Mouse (Mus musculus) ES-E14 (cell line): ENCODE measurements around the gene Kpnb1. TPM values are rescaled to one million over a fixed set of nuclear protein-coding genes. Genes with fewer than 3 reads are reported as not detected.

Experiments
- DNase-seq: peaks from one replicate; pipeline ENCODE4 v3.0.0-alpha.2; 2013; ENCODE audit warnings: low read depth, low spot score
- H3K27ac ChIP-seq: 2 replicates; pipeline ENCODE4 v1.5.1; 2012; ENCODE audit warnings: low read depth, mild to moderate bottlenecking, low read length, moderate library complexity, mixed read lengths; ENCODE audit not compliant: poor library complexity, insufficient read depth, severe bottlenecking
- H3K36me3 ChIP-seq: 2 replicates; pipeline ENCODE4 v1.6.1; 2012; ENCODE audit warnings: mild to moderate bottlenecking, low read length, moderate library complexity, mixed read lengths; ENCODE audit not compliant: control insufficient read depth, poor library complexity, insufficient read depth, severe bottlenecking
- H3K4me1 ChIP-seq, 2 experiments: fragments of 150-350 bp in 1 of 2; sonication (generic) in 1 of 2; 2 replicates each; pipeline ENCODE4 v1.6.1; 2012; ENCODE audit warnings: low read length in 2 of 2, mild to moderate bottlenecking in 1 of 2, mixed read lengths in 1 of 2; ENCODE audit not compliant: control insufficient read depth in 2 of 2, insufficient read depth in 2 of 2, poor library complexity in 1 of 2
- H3K4me3 ChIP-seq, 2 experiments: fragments of 150-350 bp in 1 of 2; sonication (generic) in 1 of 2; 2 replicates each; pipeline ENCODE4 v1.5.1; 2012; ENCODE audit warnings: low read length in 2 of 2, low read depth in 1 of 2, mild to moderate bottlenecking in 1 of 2, mixed read lengths in 1 of 2; ENCODE audit not compliant: insufficient read depth in 1 of 2, poor library complexity in 1 of 2, severe bottlenecking in 1 of 2
- H3K9ac ChIP-seq: 2 replicates; pipeline ENCODE4 v1.6.1; 2012; ENCODE audit warnings: low read depth, mild to moderate bottlenecking, low read length, mixed read lengths; ENCODE audit not compliant: poor library complexity, insufficient read depth, severe bottlenecking
- H3K9me3 ChIP-seq: fragments of 150-350 bp; sonication (generic); 2 replicates; pipeline ENCODE4 v1.6.1; 2012; ENCODE audit warnings: low read depth, mild to moderate bottlenecking, low read length; ENCODE audit not compliant: control insufficient read depth, insufficient read depth
- CHD2 ChIP-seq: IDR thresholded peaks from 2 replicates; pipeline ENCODE4 v1.6.1; 2014; ENCODE audit warnings: mild to moderate bottlenecking, low read depth, low read length, inconsistent platforms
- HCFC1 ChIP-seq: IDR thresholded peaks from 2 replicates; pipeline ENCODE4 v1.6.1; 2012; ENCODE audit warnings: low read length, inconsistent platforms, borderline replicate concordance; ENCODE audit not compliant: insufficient read depth
- MAFK ChIP-seq: IDR thresholded peaks from 2 replicates; pipeline ENCODE4 v1.6.1; 2014; ENCODE audit warnings: mild to moderate bottlenecking, low read depth, low read length, inconsistent platforms; ENCODE audit not compliant: insufficient read depth
- ZC3H11A ChIP-seq: IDR thresholded peaks from 2 replicates; pipeline ENCODE4 v1.6.1; 2012; ENCODE audit warnings: low read depth, mild to moderate bottlenecking, inconsistent platforms, low read length, borderline replicate concordance
- ZNF384 ChIP-seq: IDR thresholded peaks from 2 replicates; pipeline ENCODE4 v1.6.1; 2012; ENCODE audit warnings: low read depth, low read length, inconsistent platforms
- in situ Hi-C, 2 experiments: fragments of 600-800 bp; cut with MboI; formaldehyde crosslinking; loops; one replicate each; pipeline ENCODE4 v1.15.1; 2025; ENCODE audit warnings: low sequenced_read_pairs in 2 of 2, inconsistent platforms in 1 of 2; ENCODE audit not compliant: unreplicated experiment in 2 of 2
- total RNA-seq: library from RNA; depleted of rRNA; stranded (reverse); fragments of 300-350 nt; gene quantifications from 2 replicates; pipeline ENCODE4 v1.2.3, GENCODE M21; 2012

The Kpnb1 gene
- total RNA-seq, 1 experiment, result 369 TPM

- H3K9me3 ChIP-seq, result no peaks in the 10 kb centered on the region
- no peak for TF ChIP-seq ZC3H11A
- TF ChIP-seq MAFK, result no peak
- no peak for TF ChIP-seq ZNF384
- no peak overlapping the region for H3K9ac ChIP-seq
- H3K4me3 ChIP-seq, result no peak overlapping the region
- H3K4me1 ChIP-seq, result peaks cover 2 to 14% of the 10 kb centered on the region in 2 experiments; a peak in 3 of 4 replicates
- in situ Hi-C loops, result no loop called here
- no peak overlapping the region for H3K27ac ChIP-seq
- DNase-seq, result no peak
- H3K36me3 ChIP-seq, result peaks cover 37% of the 10 kb centered on the region
Observed at GRCm38 (mm10) chr11:97210728-97211400, 23.2 kb upstream of the Kpnb1 start.

- H3K4me3 ChIP-seq, result no peak overlapping the region
- no peaks in the 10 kb centered on the region for H3K9me3 ChIP-seq
- in situ Hi-C loops, result no loop called here
- H3K9ac ChIP-seq, result no peak overlapping the region
- TF ChIP-seq ZC3H11A (no peak), ZNF384 (no peak), MAFK (0 out of 2 replicates have a peak, but pooled peaks have one; percentile 46)
- peaks cover 18% of the 10 kb centered on the region for H3K36me3 ChIP-seq
- peak overlapping the region; percentile 23 for H3K27ac ChIP-seq
- no peak for DNase-seq
- peaks cover 2 to 12% of the 10 kb centered on the region in 2 experiments; a peak in 3 of 4 replicates for H3K4me1 ChIP-seq
Observed at GRCm38 (mm10) chr11:97207011-97207422, 19.3 kb upstream of the Kpnb1 start.

- no peak overlapping the region for H3K27ac ChIP-seq
- DNase-seq, result no peak
- in situ Hi-C loops, result no loop called here
- TF ChIP-seq HCFC1 (no peak), ZC3H11A (no peak), ZNF384 (no peak), CHD2 (no peak), MAFK (no peak)
- no peak overlapping the region for H3K9ac ChIP-seq
- peaks cover 0 to 3% of the 10 kb centered on the region in 2 experiments; a peak in 1 of 4 replicates for H3K4me1 ChIP-seq
- no peaks in the 10 kb centered on the region for H3K9me3 ChIP-seq
- no peak overlapping the region for H3K4me3 ChIP-seq
- no peaks in the 10 kb centered on the region for H3K36me3 ChIP-seq
Observed at GRCm38 (mm10) chr11:97199519-97199918, 11.8 kb upstream of the Kpnb1 start.

GRCm38 (mm10) chr11:97198601-97199000 is 10.9 kb upstream of the Kpnb1 start:
- in situ Hi-C loops, result no loop called here
- H3K9me3 ChIP-seq, result no peaks in the 10 kb centered on the region
- no peak for DNase-seq
- H3K36me3 ChIP-seq, result no peaks in the 10 kb centered on the region
- no peak overlapping the region for H3K27ac ChIP-seq
- H3K9ac ChIP-seq, result no peak overlapping the region
- peaks cover 0 to 3% of the 10 kb centered on the region in 2 experiments; a peak in 1 of 4 replicates for H3K4me1 ChIP-seq
- no peak overlapping the region for H3K4me3 ChIP-seq
- TF ChIP-seq HCFC1 (0 out of 2 replicates have a peak, but pooled peaks have one; percentile 12), ZNF384 (no peak)

GRCm38 (mm10) chr11:97197021-97197420 is 9.3 kb upstream of the Kpnb1 start:
- Histone ChIP-seq H3K9ac (peak overlapping the region; percentile 17; the same call in 1 of the 2 replicates), H3K4me3 (peak overlapping the region in 1 of 2 experiments; percentile 8; a peak in 2 of 4 replicates), H3K4me1 (peaks cover 2 to 5% of the 10 kb centered on the region in 2 experiments; a peak in 2 of 4 replicates), H3K27ac (peak overlapping the region; percentile 5; the same call in 1 of the 2 replicates), H3K36me3 (no peaks in the 10 kb centered on the region), H3K9me3 (no peaks in the 10 kb centered on the region)
- no peak for DNase-seq
- in situ Hi-C loops, result no loop called here
- TF ChIP-seq HCFC1 (no peak), ZNF384 (no peak), MAFK (no peak), CHD2 (no peak), ZC3H11A (no peak)
